Mouse (Mus musculus): ENCODE data around the gene Sdccag8. TPM values are rescaled to one million over a fixed set of nuclear protein-coding genes. Genes with fewer than 3 reads are reported as not detected.
A peak's percentile ranks its signal among the peaks of the same experiment; 100 is the strongest.

Gene Sdccag8
- polyA plus RNA-seq, 1 experiment from 2014 or later = 8.7 TPM

DNA sequence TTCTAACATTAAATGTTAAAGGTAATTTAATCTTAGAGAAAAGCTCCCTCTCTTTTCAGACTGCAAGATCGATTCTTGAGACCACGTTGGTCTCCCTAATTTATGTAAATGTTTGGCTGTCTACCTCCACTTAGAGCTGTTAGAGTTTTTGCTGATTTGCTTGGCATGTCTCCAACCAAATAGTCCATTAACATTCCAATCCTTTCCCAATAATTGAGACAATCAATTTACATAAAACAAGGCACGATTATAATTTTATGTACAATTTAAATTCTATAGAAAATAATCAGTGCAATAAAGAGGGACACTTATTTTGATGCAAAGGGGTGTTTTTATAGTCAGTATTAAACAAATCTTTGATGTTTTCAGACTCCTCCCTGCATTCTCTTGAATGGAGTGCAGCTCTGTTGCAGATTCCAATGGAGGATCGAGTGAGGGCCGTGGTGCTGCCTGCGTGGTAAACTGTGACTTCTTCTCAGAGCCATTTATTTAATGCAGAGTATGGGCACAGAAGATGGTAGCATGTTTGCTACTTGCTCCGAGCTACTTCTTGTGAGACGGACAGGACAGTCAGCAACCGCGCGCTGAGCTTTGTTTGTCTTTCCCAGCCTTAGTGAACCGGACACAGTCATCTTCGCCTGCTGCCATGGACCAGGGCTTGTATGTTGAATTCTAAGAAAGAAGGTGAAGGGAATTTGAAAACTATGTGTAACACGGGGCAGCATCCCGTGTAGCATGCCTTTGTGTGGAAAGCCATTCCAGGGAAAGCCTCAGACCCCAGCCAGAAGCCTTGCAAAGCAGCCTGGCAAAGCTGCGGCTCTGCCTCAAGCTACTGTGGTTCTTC, 156.4 kb downstream of the Sdccag8 start:
- Histone ChIP-seq H3K4me2 (no peak overlapping the region), H3K27me3 (replicated peaks) (no peaks in the 10 kb centered on the region), H3K36me3 (no peaks in the 10 kb centered on the region), H3K4me3 (no peak overlapping the region), H3K27ac (replicated peaks) (no peak overlapping the region), H3K9ac (no peak overlapping the region), H3K9me3 (no peaks in the 10 kb centered on the region), H3K4me1 (peaks cover 4% of the 10 kb centered on the region; the same call in 1 of the 2 replicates)
- WGBS = 78% methylated on average over 16 of the region's 16 CpGs
- ATAC-seq (ENCODE audit: extremely low read depth, insufficient number of reproducible peaks, low FRiP score, low TSS enrichment) = no peak

DNA sequence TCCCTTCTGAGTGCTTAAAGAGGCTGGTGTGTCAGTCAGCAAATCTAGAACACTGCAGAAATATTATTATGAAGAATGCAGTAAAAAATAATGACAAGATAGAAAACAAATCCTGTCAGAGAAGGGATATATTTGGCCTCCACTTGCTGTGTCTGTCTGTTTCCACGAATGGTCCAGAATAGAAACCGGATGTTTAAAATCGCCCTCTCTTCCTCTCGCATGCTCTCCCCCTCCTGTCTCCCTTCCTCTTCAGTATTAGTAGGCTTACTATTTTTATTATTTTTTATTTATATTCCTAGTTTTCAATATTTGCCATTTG, 157.0 kb downstream of the Sdccag8 start:
- H3K4me3 ChIP-seq = no peak overlapping the region
- no peak overlapping the region for H3K27ac ChIP-seq (replicated peaks)
- no peak overlapping the region for H3K4me2 ChIP-seq
- no peaks in the 10 kb centered on the region for H3K36me3 ChIP-seq
- 60% methylated on average over 4 of the region's 4 CpGs for WGBS
- no peaks in the 10 kb centered on the region for H3K27me3 ChIP-seq (replicated peaks)
- no peak overlapping the region for H3K9ac ChIP-seq
- no peak for ATAC-seq (ENCODE audit: extremely low read depth, insufficient number of reproducible peaks, low FRiP score, low TSS enrichment)
- peaks cover 4% of the 10 kb centered on the region; the same call in 1 of the 2 replicates for H3K4me1 ChIP-seq
- no peaks in the 10 kb centered on the region for H3K9me3 ChIP-seq

DNA sequence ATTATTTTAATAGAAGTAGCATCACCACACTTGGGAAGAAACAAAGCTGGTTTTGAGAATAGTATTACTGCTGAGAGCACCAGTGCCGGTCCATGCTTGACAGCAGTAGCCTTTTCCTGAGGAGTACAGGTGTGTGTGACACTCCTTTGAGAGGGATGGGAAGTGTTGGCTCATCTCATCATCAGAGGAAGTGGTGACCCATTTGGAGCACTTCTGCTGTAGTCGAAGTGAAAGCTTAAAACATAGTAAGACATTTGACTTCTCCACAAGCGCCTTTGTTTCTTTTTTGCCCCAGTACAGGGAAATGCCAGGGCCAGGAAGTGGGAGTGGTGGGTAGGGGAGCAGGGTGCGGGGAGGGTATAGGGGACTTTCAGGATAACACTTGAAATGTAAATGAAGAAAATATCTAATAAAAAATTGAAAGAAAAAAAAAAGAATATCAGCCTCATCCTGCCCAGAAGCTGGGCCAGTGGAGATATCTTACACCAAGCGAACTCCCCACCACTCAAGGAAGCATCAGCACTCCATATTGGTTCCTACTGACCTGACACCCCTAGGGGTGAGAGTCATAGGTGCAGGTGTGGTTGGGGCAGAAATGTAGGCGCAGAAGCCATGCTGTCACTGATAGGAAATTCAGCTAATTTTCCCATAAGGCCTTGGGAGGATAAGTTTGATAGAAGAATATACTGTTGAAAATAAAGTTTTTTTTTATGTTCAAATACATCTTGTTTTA, 159.1 kb downstream of the Sdccag8 start:
- 77% methylated on average over 6 of the region's 6 CpGs for WGBS

DNA sequence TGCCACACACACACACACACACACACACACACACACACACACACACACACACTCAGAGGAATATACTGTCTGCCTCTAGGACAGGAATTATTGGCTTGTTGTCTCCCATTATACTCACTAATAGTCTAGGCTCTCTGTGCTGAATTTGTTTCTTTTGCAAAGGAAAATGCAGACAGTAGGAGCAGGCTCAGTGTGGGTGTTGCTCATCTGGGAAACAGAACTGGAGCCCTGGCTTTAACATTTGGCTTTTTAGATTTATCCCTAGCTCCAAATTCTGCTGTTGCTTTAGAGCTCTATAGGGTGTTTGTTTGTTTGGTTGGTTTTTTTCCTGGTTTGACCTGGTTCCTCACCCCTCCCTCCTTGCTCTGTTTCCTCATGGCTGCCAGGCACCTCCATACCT, 164.8 kb downstream of the Sdccag8 start:
- Histone ChIP-seq H3K27ac (replicated peaks) (no peak overlapping the region), H3K4me3 (no peak overlapping the region), H3K9ac (no peak overlapping the region), H3K4me2 (no peak overlapping the region), H3K9me3 (no peaks in the 10 kb centered on the region; the same call in 1 of the 2 replicates), H3K27me3 (replicated peaks) (no peaks in the 10 kb centered on the region), H3K4me1 (peaks cover 14% of the 10 kb centered on the region), H3K36me3 (no peaks in the 10 kb centered on the region)
- no peak for ATAC-seq (ENCODE audit: extremely low read depth, insufficient number of reproducible peaks, low FRiP score, low TSS enrichment)

More for the DNA sequence above, 159.1 kb downstream of the Sdccag8 start:
- Histone ChIP-seq H3K4me1 (peaks cover 4% of the 10 kb centered on the region; the same call in 1 of the 2 replicates), H3K4me3 (no peak overlapping the region), H3K4me2 (no peak overlapping the region), H3K9me3 (no peaks in the 10 kb centered on the region), H3K36me3 (no peaks in the 10 kb centered on the region), H3K27me3 (replicated peaks) (no peaks in the 10 kb centered on the region), H3K27ac (replicated peaks) (no peak overlapping the region), H3K9ac (no peak overlapping the region)
- ATAC-seq (ENCODE audit: extremely low read depth, insufficient number of reproducible peaks, low FRiP score, low TSS enrichment) = no peak

GRCm38 (mm10) chr1:176980140-176980539, 165.7 kb downstream of the Sdccag8 start:
- ATAC-seq (ENCODE audit: extremely low read depth, insufficient number of reproducible peaks, low FRiP score, low TSS enrichment) = no peak
- Histone ChIP-seq H3K4me1 (peaks cover 16% of the 10 kb centered on the region), H3K9ac (no peak overlapping the region), H3K4me2 (no peak overlapping the region), H3K4me3 (no peak overlapping the region), H3K27me3 (replicated peaks) (no peaks in the 10 kb centered on the region), H3K9me3 (no peaks in the 10 kb centered on the region; the same call in 1 of the 2 replicates), H3K36me3 (no peaks in the 10 kb centered on the region), H3K27ac (replicated peaks) (no peak overlapping the region)
- 78% methylated on average over 5 of the region's 5 CpGs for WGBS

GRCm38 (mm10) chr1:176980801-176981400, 166.4 kb downstream of the Sdccag8 start:
- H3K4me1 ChIP-seq = peaks cover 23% of the 10 kb centered on the region
- H3K27ac ChIP-seq (replicated peaks) = no peak overlapping the region
- no peak overlapping the region for H3K4me3 ChIP-seq
- no peak overlapping the region for H3K4me2 ChIP-seq
- no peak for ATAC-seq (ENCODE audit: extremely low read depth, insufficient number of reproducible peaks, low FRiP score, low TSS enrichment)
- H3K9ac ChIP-seq = no peak overlapping the region
- no peaks in the 10 kb centered on the region for H3K27me3 ChIP-seq (replicated peaks)
- H3K9me3 ChIP-seq = no peaks in the 10 kb centered on the region; the same call in 1 of the 2 replicates
- WGBS = 82% methylated on average over 10 of the region's 10 CpGs
- H3K36me3 ChIP-seq = no peaks in the 10 kb centered on the region

GRCm38 (mm10) chr1:176981511-176981910, 167.1 kb downstream of the Sdccag8 start:
- H3K4me3 ChIP-seq = no peak overlapping the region
- H3K36me3 ChIP-seq = no peaks in the 10 kb centered on the region
- H3K27ac ChIP-seq (replicated peaks) = no peak overlapping the region
- WGBS = 89% methylated on average over 2 of the region's 2 CpGs
- H3K9me3 ChIP-seq = no peaks in the 10 kb centered on the region; the same call in 1 of the 2 replicates
- H3K9ac ChIP-seq = no peak overlapping the region
- no peak for ATAC-seq (ENCODE audit: extremely low read depth, insufficient number of reproducible peaks, low FRiP score, low TSS enrichment)
- peaks cover 29% of the 10 kb centered on the region for H3K4me1 ChIP-seq
- H3K4me2 ChIP-seq = no peak overlapping the region
- no peaks in the 10 kb centered on the region for H3K27me3 ChIP-seq (replicated peaks)

- Histone ChIP-seq H3K27ac (replicated peaks) (0 out of 2 replicates have a peak overlapping the region, but pooled peaks have one; percentile 29), H3K4me1 (peaks cover 40% of the 10 kb centered on the region), H3K36me3 (no peaks in the 10 kb centered on the region), H3K4me3 (no peak overlapping the region), H3K27me3 (replicated peaks) (no peaks in the 10 kb centered on the region), H3K4me2 (no peak overlapping the region), H3K9me3 (no peaks in the 10 kb centered on the region; the same call in 1 of the 2 replicates), H3K9ac (no peak overlapping the region)
- ATAC-seq (ENCODE audit: extremely low read depth, insufficient number of reproducible peaks, low FRiP score, low TSS enrichment) = no peak
- WGBS = 48% methylated on average over 8 of the region's 8 CpGs
These were observed 168.2 kb downstream of the Sdccag8 start for GRCm38 (mm10) chr1:176982671-176983070.

GRCm38 (mm10) chr1:176985691-176986090, 171.2 kb downstream of the Sdccag8 start:
- Histone ChIP-seq H3K4me3 (no peak overlapping the region), H3K27me3 (replicated peaks) (no peaks in the 10 kb centered on the region), H3K36me3 (no peaks in the 10 kb centered on the region), H3K27ac (replicated peaks) (no peak overlapping the region), H3K4me2 (no peak overlapping the region), H3K9ac (no peak overlapping the region), H3K4me1 (peaks cover 51% of the 10 kb centered on the region), H3K9me3 (no peaks in the 10 kb centered on the region)
- 81% methylated on average over 6 of the region's 6 CpGs for WGBS
- ATAC-seq (ENCODE audit: extremely low read depth, insufficient number of reproducible peaks, low FRiP score, low TSS enrichment) = no peak

DNA sequence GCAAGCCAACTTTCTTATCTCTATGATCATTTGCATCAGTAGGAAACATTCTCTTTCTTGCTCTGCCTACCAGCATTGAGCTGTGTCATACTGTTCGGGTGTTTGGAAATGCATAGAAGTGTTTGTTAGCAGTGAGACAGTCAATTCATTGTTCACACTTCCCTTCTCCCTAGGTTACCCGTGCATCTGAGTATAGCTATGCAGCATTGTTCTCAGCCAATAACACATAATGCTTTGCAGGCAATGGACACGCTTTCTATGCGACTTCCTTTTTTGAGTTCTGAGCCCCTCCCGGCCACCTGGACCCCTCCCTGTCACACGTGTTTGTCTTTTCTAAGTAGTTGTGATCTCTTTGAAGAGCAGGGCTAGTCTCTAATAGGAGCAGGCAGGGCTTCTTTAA, 171.8 kb downstream of the Sdccag8 start:
- no peak for ATAC-seq (ENCODE audit: extremely low read depth, insufficient number of reproducible peaks, low FRiP score, low TSS enrichment)
- Histone ChIP-seq H3K9me3 (no peaks in the 10 kb centered on the region), H3K4me1 (peaks cover 57% of the 10 kb centered on the region), H3K36me3 (no peaks in the 10 kb centered on the region), H3K4me2 (no peak overlapping the region), H3K4me3 (no peak overlapping the region), H3K27me3 (replicated peaks) (no peaks in the 10 kb centered on the region), H3K9ac (no peak overlapping the region), H3K27ac (replicated peaks) (0 out of 2 replicates have a peak overlapping the region, but pooled peaks have one; percentile 80)
- 64% methylated on average over 6 of the region's 6 CpGs for WGBS

- Histone ChIP-seq H3K9ac (0 out of 2 replicates have a peak overlapping the region, but pooled peaks have one; percentile 19), H3K27ac (replicated peaks) (peak overlapping the region; percentile 80), H3K27me3 (replicated peaks) (no peaks in the 10 kb centered on the region), H3K4me2 (peak overlapping the region; percentile 30), H3K4me1 (peaks cover 55% of the 10 kb centered on the region), H3K36me3 (no peaks in the 10 kb centered on the region), H3K4me3 (no peak overlapping the region), H3K9me3 (no peaks in the 10 kb centered on the region)
- ATAC-seq (ENCODE audit: extremely low read depth, insufficient number of reproducible peaks, low FRiP score, low TSS enrichment) = peak; percentile 48; the same call in 1 of the 2 replicates
- WGBS = 25% methylated on average over 6 of the region's 6 CpGs
These were observed 172.7 kb downstream of the Sdccag8 start for GRCm38 (mm10) chr1:176986990-176987740.
